Mouse (Mus musculus) kidney, adult 9 months (tissue): ENCODE data around the gene Ankrd42.

ENCODE experiments used
- DNase-seq: peaks from one replicate; pipeline ENCODE4 v3.0.0; 2022

Ankrd42 gene

GRCm38 (mm10) chr7:92637021-92637625, at the start of gene Ankrd42:
TSS of gene Ankrd42 (minus strand) at chr7:92637142.
- DNase-seq: peak; percentile 94

- no peak for DNase-seq
These were observed 40.4 kb upstream of the Ankrd42 start for GRCm38 (mm10) chr7:92677346-92677745.

GRCm38 (mm10) chr7:92675131-92675530, 38.2 kb upstream of the Ankrd42 start:
- no peak for DNase-seq

GRCm38 (mm10) chr7:92669507-92670471, 32.8 kb upstream of the Ankrd42 start, which contains the start of gene Pcf11:
TSS of gene Pcf11 (minus strand) at chr7:92669934.
- peak; percentile 99 for DNase-seq

- peak; percentile 56 for DNase-seq
These were observed 32.0 kb upstream of the Ankrd42 start for GRCm38 (mm10) chr7:92668791-92669506.

GRCm38 (mm10) chr7:92666274-92666820, 29.4 kb upstream of the Ankrd42 start:
- no peak for DNase-seq

- no peak for DNase-seq
These were observed 21.1 kb upstream of the Ankrd42 start for GRCm38 (mm10) chr7:92658050-92658449.

- DNase-seq: no peak
These were observed 19.4 kb upstream of the Ankrd42 start for GRCm38 (mm10) chr7:92656386-92656785.

GRCm38 (mm10) chr7:92653329-92653728, 16.4 kb upstream of the Ankrd42 start:
- DNase-seq: no peak

- no peak for DNase-seq
These were observed 10.8 kb upstream of the Ankrd42 start for GRCm38 (mm10) chr7:92647790-92648189.

- no peak for DNase-seq
These were observed 5.4 kb upstream of the Ankrd42 start for GRCm38 (mm10) chr7:92642358-92642757.

- no peak for DNase-seq
These were observed 1.1 kb upstream of the Ankrd42 start for GRCm38 (mm10) chr7:92638050-92638449.

- no peak for DNase-seq
These were observed 489 bp downstream of the Ankrd42 start for GRCm38 (mm10) chr7:92636295-92637011.

GRCm38 (mm10) chr7:92630167-92630566, 6.8 kb downstream of the Ankrd42 start:
- peak; percentile 36 for DNase-seq

GRCm38 (mm10) chr7:92624488-92624887, 12.5 kb downstream of the Ankrd42 start:
- no peak for DNase-seq

- no peak for DNase-seq
These were observed 26.1 kb downstream of the Ankrd42 start for GRCm38 (mm10) chr7:92610830-92611229.

- DNase-seq: no peak
These were observed 32.0 kb downstream of the Ankrd42 start for GRCm38 (mm10) chr7:92604961-92605360.

GRCm38 (mm10) chr7:92590842-92591241, 46.1 kb downstream of the Ankrd42 start:
- DNase-seq: peak; percentile 12

GRCm38 (mm10) chr7:92589986-92590385, 47.0 kb downstream of the Ankrd42 start:
- no peak for DNase-seq

GRCm38 (mm10) chr7:92583567-92583966, 53.4 kb downstream of the Ankrd42 start:
- no peak for DNase-seq

- no peak for DNase-seq
These were observed 56.3 kb downstream of the Ankrd42 start for GRCm38 (mm10) chr7:92580491-92581207.

GRCm38 (mm10) chr7:92566775-92567174, 70.2 kb downstream of the Ankrd42 start:
- no peak for DNase-seq
